Mouse (Mus musculus) small intestine, adult 2 months (tissue): ENCODE measurements at regions not wholly inside any gene's neighbourhood (a gene's known extent, or its start where the extent isn't known, plus 50 kb on each side); places are given as distances from the start of the nearest gene placed in this dataset.

Experiments used
- H3K27ac ChIP-seq: fragments of 200-500 bp; 2 replicates; pipeline ENCODE4 v1.5.1; 2012; ENCODE audit warnings: low read depth, low read length, control low read depth, inconsistent platforms; ENCODE audit not compliant: insufficient read depth
- H3K27me3 ChIP-seq: fragments of 200-500 bp; 2 replicates; pipeline ENCODE4 v1.6.1; 2012; ENCODE audit warnings: mild to moderate bottlenecking, moderate library complexity, low read length, inconsistent platforms; ENCODE audit not compliant: control insufficient read depth, insufficient read depth
- H3K36me3 ChIP-seq: fragments of 200-500 bp; 2 replicates; pipeline ENCODE4 v1.6.1; 2012; ENCODE audit warnings: mild to moderate bottlenecking, low read length, control low read depth, inconsistent platforms; ENCODE audit not compliant: control insufficient read depth, insufficient read depth
- H3K4me1 ChIP-seq: fragments of 200-500 bp; 2 replicates; pipeline ENCODE4 v1.6.1; 2012; ENCODE audit warnings: low read length, inconsistent platforms, mixed read lengths; ENCODE audit not compliant: control insufficient read depth, insufficient read depth, insufficient read length
- H3K4me3 ChIP-seq: fragments of 200-500 bp; 2 replicates; pipeline ENCODE4 v1.5.1; 2012; ENCODE audit warnings: low read depth, mild to moderate bottlenecking, control low read depth, inconsistent platforms, low read length, moderate library complexity
- CTCF ChIP-seq: fragments of 200-500 bp; IDR thresholded peaks from 2 replicates; pipeline ENCODE4 v1.5.1; 2012; ENCODE audit warnings: low read depth, mild to moderate bottlenecking, control low read depth, inconsistent platforms, low read length, moderate library complexity, mixed read lengths; ENCODE audit not compliant: insufficient replicate concordance, insufficient read length; ENCODE audit errors: extremely low read depth
- POLR2A ChIP-seq: fragments of 200-500 bp; IDR thresholded peaks from 2 replicates; pipeline ENCODE4 v1.6.1; 2012; ENCODE audit warnings: low read depth, mild to moderate bottlenecking, control low read depth, inconsistent platforms, low read length, moderate library complexity
- WGBS: fragments of 180-500 bp; shearing (Covaris S2); methylation state at CpG from one replicate; pipeline ENCODE4 v1.1.7; 2018; 5-methylcytosine and 5-hydroxymethylcytosine counted together

- H3K4me1 ChIP-seq = no peaks in the 10 kb centered on the region
- H3K27ac ChIP-seq = no peak overlapping the region
- H3K36me3 ChIP-seq = no peaks in the 10 kb centered on the region
- 21% methylated on average over 6 of the region's 6 CpGs for WGBS
- no peaks in the 10 kb centered on the region for H3K27me3 ChIP-seq
- TF ChIP-seq POLR2A (no peak), CTCF (no peak)
- H3K4me3 ChIP-seq = no peak overlapping the region
Observed at GRCm38 (mm10) chr6:93297975-93298374, 354.7 kb upstream of the Adamts9 start.

GRCm38 (mm10) chr6:93291711-93292110, 348.4 kb upstream of the Adamts9 start:
- TF ChIP-seq CTCF (no peak), POLR2A (no peak)
- no peak overlapping the region for H3K4me3 ChIP-seq
- H3K27me3 ChIP-seq = no peaks in the 10 kb centered on the region
- 82% methylated on average over 1 of the region's 1 CpGs for WGBS
- H3K36me3 ChIP-seq = no peaks in the 10 kb centered on the region
- no peak overlapping the region for H3K27ac ChIP-seq
- H3K4me1 ChIP-seq = no peaks in the 10 kb centered on the region

GRCm38 (mm10) chr6:93288421-93288820, 345.1 kb upstream of the Adamts9 start:
- Histone ChIP-seq H3K36me3 (no peaks in the 10 kb centered on the region), H3K27ac (no peak overlapping the region), H3K4me3 (no peak overlapping the region), H3K4me1 (no peaks in the 10 kb centered on the region), H3K27me3 (no peaks in the 10 kb centered on the region)
- WGBS = 59% methylated on average over 4 of the region's 4 CpGs
- TF ChIP-seq POLR2A (no peak), CTCF (no peak)

- no peak for TF ChIP-seq POLR2A
- Histone ChIP-seq H3K4me1 (no peaks in the 10 kb centered on the region), H3K4me3 (no peak overlapping the region), H3K27me3 (no peaks in the 10 kb centered on the region), H3K27ac (no peak overlapping the region), H3K36me3 (no peaks in the 10 kb centered on the region)
- WGBS = 81% methylated on average over 2 of the region's 2 CpGs
Observed at GRCm38 (mm10) chr6:93285796-93286195, 342.5 kb upstream of the Adamts9 start.

DNA sequence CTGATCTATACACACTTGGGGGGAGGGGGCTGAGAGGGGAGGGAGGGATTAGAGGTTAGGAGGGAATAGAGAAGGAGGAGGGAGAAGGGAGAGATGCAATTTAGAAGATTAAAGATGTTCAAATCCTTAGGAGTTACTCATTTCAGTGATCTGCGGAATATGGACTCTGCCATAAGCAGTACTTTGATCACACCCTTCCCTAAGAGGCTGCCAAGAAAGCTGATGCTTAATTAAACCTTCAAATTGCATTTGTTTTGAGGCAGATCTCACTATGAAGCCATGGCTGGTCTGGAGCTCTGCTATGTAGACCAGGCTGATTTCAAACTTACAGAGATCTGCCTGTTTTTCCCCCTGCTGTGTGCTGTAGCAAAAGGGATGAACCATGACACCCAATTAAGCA, 338.2 kb upstream of the Adamts9 start:
- 60% methylated on average over 1 of the region's 1 CpGs for WGBS
- Histone ChIP-seq H3K36me3 (no peaks in the 10 kb centered on the region), H3K4me3 (no peak overlapping the region), H3K27me3 (no peaks in the 10 kb centered on the region), H3K27ac (no peak overlapping the region), H3K4me1 (no peaks in the 10 kb centered on the region)
- no peak for TF ChIP-seq CTCF
- no peak for TF ChIP-seq POLR2A

DNA sequence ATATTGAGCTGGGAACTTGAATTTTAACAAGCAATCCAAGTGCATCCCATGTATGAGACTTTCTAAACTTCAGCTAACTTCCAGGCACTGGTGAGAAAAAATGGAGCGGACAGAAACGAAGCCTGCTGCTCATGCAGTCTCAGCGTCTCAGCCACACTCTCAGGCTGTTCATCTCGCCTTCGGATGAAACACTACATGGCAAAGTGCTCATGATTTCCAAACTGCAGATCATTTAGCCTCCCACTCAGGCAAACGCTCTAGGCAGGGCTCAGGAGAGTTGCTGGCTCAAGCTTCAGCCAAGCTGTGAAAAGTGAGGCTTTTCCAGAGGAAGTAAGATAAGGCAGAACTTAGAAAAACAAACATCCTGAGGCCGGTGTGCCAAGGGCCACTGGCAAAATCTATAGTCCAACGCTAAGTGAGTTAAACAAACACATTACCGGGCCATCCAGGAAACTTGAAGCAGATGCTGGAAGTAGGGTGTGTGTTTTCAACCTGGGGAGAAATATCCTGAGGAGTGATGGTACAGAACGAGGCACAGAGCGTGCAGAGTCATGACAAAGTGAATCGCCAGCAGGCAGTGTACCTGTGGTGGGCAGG, 330.7 kb upstream of the Adamts9 start:
- H3K4me1 ChIP-seq = no peaks in the 10 kb centered on the region
- no peaks in the 10 kb centered on the region for H3K36me3 ChIP-seq
- H3K27ac ChIP-seq = no peak overlapping the region
- 41% methylated on average over 12 of the region's 12 CpGs for WGBS
- TF ChIP-seq POLR2A (no peak), CTCF (no peak)
- no peaks in the 10 kb centered on the region for H3K27me3 ChIP-seq
- no peak overlapping the region for H3K4me3 ChIP-seq

DNA sequence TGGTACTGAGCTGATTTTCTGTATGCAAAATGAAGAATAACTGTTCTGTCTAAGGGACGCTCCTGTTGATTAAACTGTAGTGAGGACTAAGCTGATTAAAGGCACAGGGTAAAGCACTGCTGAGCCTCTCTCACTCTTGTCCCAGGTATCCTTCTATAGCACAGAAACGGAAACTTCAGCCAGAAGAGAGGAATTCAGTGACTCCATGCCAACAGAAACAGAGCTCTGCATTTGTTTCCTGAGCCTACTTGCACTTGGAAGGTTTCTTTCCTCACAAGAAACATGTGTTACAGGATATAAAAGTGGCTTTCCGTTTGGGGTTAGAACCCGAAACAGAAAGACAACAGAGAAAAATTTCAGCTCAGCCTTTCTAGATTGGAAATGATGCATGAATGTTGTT, 328.9 kb upstream of the Adamts9 start:
- 68% methylated on average over 4 of the region's 4 CpGs for WGBS
- TF ChIP-seq POLR2A = no peak
- no peak for TF ChIP-seq CTCF
- Histone ChIP-seq H3K4me1 (no peaks in the 10 kb centered on the region), H3K36me3 (no peaks in the 10 kb centered on the region), H3K4me3 (no peak overlapping the region), H3K27me3 (no peaks in the 10 kb centered on the region), H3K27ac (no peak overlapping the region)

- WGBS = 88% methylated on average over 5 of the region's 5 CpGs
- no peaks in the 10 kb centered on the region for H3K4me1 ChIP-seq
- H3K36me3 ChIP-seq = no peaks in the 10 kb centered on the region
- no peaks in the 10 kb centered on the region for H3K27me3 ChIP-seq
- TF ChIP-seq CTCF (no peak), POLR2A (no peak)
- H3K4me3 ChIP-seq = no peak overlapping the region
- no peak overlapping the region for H3K27ac ChIP-seq
Observed at GRCm38 (mm10) chr6:93266826-93267225, 323.5 kb upstream of the Adamts9 start.
